Mouse (Mus musculus) lung, postnatal 36 days (tissue): ENCODE results near the gene Igf2r.

Source experiments
- DNase-seq: peaks from one replicate; pipeline ENCODE4 v3.0.0; 2022; ENCODE audit warnings: mixed read lengths

Gene Igf2r

GRCm38 (mm10) chr17:12668478-12669362, 100.7 kb downstream of the Igf2r start:
- DNase-seq = no peak

GRCm38 (mm10) chr17:12664156-12664555, 105.3 kb downstream of the Igf2r start:
- no peak for DNase-seq

- peak; percentile 72 for DNase-seq
These were observed 108.7 kb downstream of the Igf2r start for GRCm38 (mm10) chr17:12660572-12661260.

- no peak for DNase-seq
These were observed 110.2 kb downstream of the Igf2r start for GRCm38 (mm10) chr17:12659233-12659632.

- no peak for DNase-seq
These were observed 110.7 kb downstream of the Igf2r start for GRCm38 (mm10) chr17:12658784-12659183.

GRCm38 (mm10) chr17:12655826-12656225, 113.6 kb downstream of the Igf2r start:
- DNase-seq = no peak

GRCm38 (mm10) chr17:12654061-12654460, 115.4 kb downstream of the Igf2r start:
- DNase-seq = no peak

- no peak for DNase-seq
These were observed 116.9 kb downstream of the Igf2r start for GRCm38 (mm10) chr17:12652604-12653003.

GRCm38 (mm10) chr17:12645461-12645860, 124.0 kb downstream of the Igf2r start:
- peak; percentile 55 for DNase-seq

GRCm38 (mm10) chr17:12641087-12641486, 128.4 kb downstream of the Igf2r start:
- DNase-seq = no peak

- DNase-seq = no peak
These were observed 129.9 kb downstream of the Igf2r start for GRCm38 (mm10) chr17:12639585-12639984.

- no peak for DNase-seq
These were observed 134.7 kb downstream of the Igf2r start for GRCm38 (mm10) chr17:12634814-12635213.
